Mouse (Mus musculus) liver, embryonic 16.5 days (tissue): ENCODE measurements at regions not wholly inside any gene's neighbourhood (a gene's known extent, or its start where the extent isn't known, plus 50 kb on each side); places are given as distances from the start of the nearest gene placed in this dataset.

Experiments used
- ATAC-seq: fragments of 200-750 bp; cut with Nextera tagmentation; 2 replicates; pipeline ENCODE4 v1.8.0; 2017; ENCODE audit warnings: low read depth, mild to moderate bottlenecking, moderate number of reproducible peaks, moderate library complexity
- H3K27ac ChIP-seq: fragments of 300-500 bp; sonication (generic); 2 replicates; pipeline ENCODE4 v1.5.1; 2014; ENCODE audit warnings: mild to moderate bottlenecking, low read length
- H3K27me3 ChIP-seq: fragments of 300-500 bp; sonication (generic); 2 replicates; pipeline ENCODE4 v1.6.1; 2014; ENCODE audit warnings: low read depth, low read length, mixed read lengths; ENCODE audit not compliant: control insufficient read depth, insufficient read depth
- H3K36me3 ChIP-seq: fragments of 300-500 bp; sonication (generic); 2 replicates; pipeline ENCODE4 v1.6.1; 2014; ENCODE audit warnings: mild to moderate bottlenecking; ENCODE audit not compliant: control insufficient read depth, insufficient read depth
- H3K4me1 ChIP-seq: fragments of 300-500 bp; sonication (generic); 2 replicates; pipeline ENCODE4 v1.6.1; 2014; ENCODE audit warnings: low read depth, low read length, mixed read lengths; ENCODE audit not compliant: control insufficient read depth
- H3K4me2 ChIP-seq: fragments of 300-500 bp; sonication (generic); 2 replicates; pipeline ENCODE4 v1.6.1; 2014; ENCODE audit warnings: low read depth, low read length, mixed read lengths
- H3K4me3 ChIP-seq: fragments of 300-500 bp; sonication (generic); 2 replicates; pipeline ENCODE4 v1.5.1; 2014; ENCODE audit warnings: low read depth, mild to moderate bottlenecking, low read length
- H3K9ac ChIP-seq: fragments of 300-500 bp; sonication (generic); 2 replicates; pipeline ENCODE4 v1.6.1; 2014; ENCODE audit warnings: low read depth, low read length
- H3K9me3 ChIP-seq: fragments of 300-500 bp; sonication (generic); replicated peaks from 2 replicates; pipeline ENCODE4 v1.6.1; 2016; ENCODE audit warnings: low read length; ENCODE audit not compliant: control insufficient read depth
- WGBS: fragments of 180-500 bp; shearing (Covaris S2); extraction: QIAGEN DNeasy Blood & Tissue Kit; methylation state at CpG from one replicate; pipeline ENCODE4 v1.1.7; 2014; ENCODE audit not compliant: insufficient replicate concordance; 5-methylcytosine and 5-hydroxymethylcytosine counted together

DNA sequence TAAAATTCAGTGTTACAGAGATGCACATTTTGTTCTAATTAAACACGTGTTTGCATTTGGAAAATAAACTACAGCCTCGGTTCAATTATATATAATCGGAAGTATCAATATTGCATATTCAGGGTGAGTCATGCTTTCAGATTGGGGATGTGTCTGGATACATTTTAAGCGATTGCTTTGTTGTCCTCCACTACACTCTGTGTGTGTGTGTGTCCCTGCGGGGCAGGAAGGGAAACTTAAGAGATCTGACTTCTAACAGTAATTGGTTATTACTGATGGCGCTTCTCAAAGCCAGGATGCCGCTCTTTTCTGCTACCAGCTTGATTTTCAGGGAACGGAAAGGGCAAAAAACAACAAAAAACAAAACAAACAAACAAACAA, 409.3 kb downstream of the Rnd3 start:
- no peak overlapping the region for H3K4me3 ChIP-seq
- H3K4me1 ChIP-seq: no peaks in the 10 kb centered on the region
- no peak overlapping the region for H3K27ac ChIP-seq
- H3K9ac ChIP-seq: no peak overlapping the region
- no peaks in the 10 kb centered on the region for H3K9me3 ChIP-seq
- H3K27me3 ChIP-seq: no peaks in the 10 kb centered on the region
- H3K36me3 ChIP-seq: no peaks in the 10 kb centered on the region
- H3K4me2 ChIP-seq: no peak overlapping the region
- 76% methylated on average over 8 of the region's 8 CpGs for WGBS
- ATAC-seq: no peak

DNA sequence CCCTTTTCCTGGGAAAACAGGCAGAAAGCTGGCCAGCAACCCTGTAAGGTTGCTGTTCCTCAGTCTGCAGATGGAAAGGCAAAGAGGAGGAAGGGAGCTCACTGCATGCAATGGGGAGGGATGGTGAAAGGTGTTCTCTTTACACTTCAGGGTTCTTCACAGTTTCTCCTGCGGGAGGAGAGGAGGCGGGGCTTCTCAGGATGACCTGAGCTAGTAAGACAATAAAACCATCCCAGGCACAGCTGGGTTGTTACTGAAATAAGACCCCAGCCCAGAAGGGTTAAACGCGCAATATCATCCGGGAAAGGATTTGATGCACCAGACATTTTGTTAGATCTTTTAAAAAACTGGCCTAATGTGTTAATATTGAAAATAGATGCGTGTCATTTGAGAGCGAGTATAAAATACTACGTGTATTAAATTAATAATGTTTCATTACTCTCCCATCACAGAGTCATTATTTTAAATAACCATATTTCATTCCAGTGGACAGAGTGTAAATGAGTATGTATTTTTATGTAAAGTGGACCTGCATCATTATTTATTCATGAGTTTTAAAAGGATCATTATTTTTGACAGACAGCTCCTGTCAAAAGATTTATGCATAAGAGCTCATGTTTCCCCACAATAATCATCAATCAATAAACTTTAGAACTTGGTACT, 409.8 kb downstream of the Rnd3 start:
- no peak overlapping the region for H3K4me3 ChIP-seq
- H3K27me3 ChIP-seq: no peaks in the 10 kb centered on the region
- no peak for ATAC-seq
- H3K27ac ChIP-seq: no peak overlapping the region
- H3K9me3 ChIP-seq: no peaks in the 10 kb centered on the region
- 66% methylated on average over 8 of the region's 8 CpGs for WGBS
- no peaks in the 10 kb centered on the region for H3K36me3 ChIP-seq
- H3K4me1 ChIP-seq: no peaks in the 10 kb centered on the region
- H3K9ac ChIP-seq: no peak overlapping the region
- no peak overlapping the region for H3K4me2 ChIP-seq

DNA sequence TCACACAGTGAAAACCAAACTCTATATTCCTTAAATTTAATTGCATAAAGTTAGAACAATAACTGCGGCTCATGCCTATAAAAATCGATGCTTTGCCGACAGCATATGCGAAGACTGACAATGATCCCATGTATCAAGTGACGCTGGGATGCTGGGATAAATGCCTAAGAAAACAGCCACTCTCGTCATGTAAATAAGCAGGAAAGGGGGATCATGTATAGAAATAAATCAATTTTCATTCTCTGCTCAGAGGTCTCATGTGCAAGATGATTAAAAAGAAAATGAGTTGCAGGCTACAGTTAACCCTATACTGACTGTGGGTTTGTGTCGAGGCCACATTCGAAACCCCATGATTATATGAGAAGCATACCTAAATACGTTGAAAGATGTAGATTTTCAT, 411.2 kb downstream of the Rnd3 start:
- Histone ChIP-seq H3K9me3 (no peaks in the 10 kb centered on the region), H3K27me3 (no peaks in the 10 kb centered on the region), H3K4me3 (no peak overlapping the region), H3K27ac (no peak overlapping the region), H3K9ac (no peak overlapping the region), H3K4me2 (no peak overlapping the region), H3K4me1 (no peaks in the 10 kb centered on the region), H3K36me3 (no peaks in the 10 kb centered on the region)
- no peak for ATAC-seq
- WGBS: 73% methylated on average over 9 of the region's 9 CpGs

DNA sequence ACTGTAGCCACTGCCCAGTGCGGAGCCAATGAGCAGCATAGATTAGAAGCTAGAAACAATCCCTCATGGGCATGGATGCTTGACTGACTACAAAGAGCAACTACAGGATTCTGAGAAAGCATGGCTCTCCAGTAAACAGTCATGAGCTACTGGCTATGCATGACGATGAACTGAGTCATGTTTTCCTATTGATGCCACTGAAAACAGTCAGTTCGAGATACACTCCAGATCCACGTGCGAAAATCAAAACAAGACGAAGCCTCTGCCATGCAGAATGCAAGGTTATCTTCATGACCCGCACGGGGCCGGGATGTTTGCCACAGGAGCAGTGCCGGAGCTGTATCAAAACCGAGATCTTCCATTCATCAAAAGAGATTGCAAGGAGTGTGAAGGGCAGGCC, 413.9 kb downstream of the Rnd3 start:
- no peaks in the 10 kb centered on the region for H3K36me3 ChIP-seq
- no peak overlapping the region for H3K4me3 ChIP-seq
- no peak for ATAC-seq
- no peaks in the 10 kb centered on the region for H3K27me3 ChIP-seq
- 72% methylated on average over 11 of the region's 11 CpGs for WGBS
- H3K4me1 ChIP-seq: no peaks in the 10 kb centered on the region
- H3K9ac ChIP-seq: no peak overlapping the region
- H3K4me2 ChIP-seq: no peak overlapping the region
- no peak overlapping the region for H3K27ac ChIP-seq
- H3K9me3 ChIP-seq: no peaks in the 10 kb centered on the region

DNA sequence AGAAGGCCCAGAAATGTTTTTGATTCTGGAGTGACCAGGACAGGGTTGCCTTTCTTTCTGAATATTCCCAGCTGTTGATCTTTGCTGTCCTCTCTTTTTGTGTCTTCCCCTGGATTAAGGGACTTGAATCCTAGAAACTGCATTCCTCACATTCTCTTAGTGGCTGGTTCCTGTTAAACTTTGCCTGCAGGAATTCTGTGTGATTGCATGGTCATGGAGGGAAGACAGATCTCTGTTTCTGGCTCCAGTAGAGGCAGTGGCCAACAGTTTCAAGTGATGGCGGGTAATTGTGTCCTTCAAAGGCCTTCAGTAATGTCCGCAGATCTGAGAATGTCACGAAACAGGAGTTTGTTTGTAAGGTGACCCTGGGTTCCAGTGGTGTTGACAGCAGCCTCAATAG, 410.1 kb upstream of the Mmadhc start:
- Histone ChIP-seq H3K4me3 (no peak overlapping the region), H3K9me3 (no peaks in the 10 kb centered on the region), H3K9ac (no peak overlapping the region), H3K4me1 (no peaks in the 10 kb centered on the region), H3K36me3 (no peaks in the 10 kb centered on the region), H3K27me3 (no peaks in the 10 kb centered on the region), H3K27ac (no peak overlapping the region), H3K4me2 (no peak overlapping the region)
- ATAC-seq: no peak
- whole genome bisulfite sequencing: 53% methylated on average over 3 of the region's 3 CpGs

DNA sequence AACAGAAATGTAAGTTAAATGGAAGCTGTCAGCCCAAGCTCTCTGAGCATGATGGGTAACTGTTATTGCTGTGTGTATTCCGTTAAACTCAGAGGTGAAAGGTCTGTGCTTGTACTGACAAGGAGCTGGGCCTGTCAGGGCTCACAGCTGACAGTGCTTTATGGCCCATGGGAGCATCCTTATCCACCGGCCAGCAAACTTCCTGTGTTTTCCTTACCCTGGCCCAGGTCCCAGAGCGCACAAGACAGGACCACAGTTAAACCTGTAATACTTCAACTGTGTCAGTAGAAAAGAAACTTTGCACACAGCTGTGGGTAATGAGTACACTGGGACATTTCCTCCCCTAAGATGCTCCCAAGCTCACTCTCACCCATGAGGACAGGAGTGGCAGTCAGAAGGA, 407.7 kb upstream of the Mmadhc start:
- H3K4me1 ChIP-seq: no peaks in the 10 kb centered on the region
- H3K9ac ChIP-seq: no peak overlapping the region
- no peak overlapping the region for H3K4me3 ChIP-seq
- H3K9me3 ChIP-seq: no peaks in the 10 kb centered on the region
- H3K27me3 ChIP-seq: no peaks in the 10 kb centered on the region
- H3K27ac ChIP-seq: no peak overlapping the region
- no peaks in the 10 kb centered on the region for H3K36me3 ChIP-seq
- H3K4me2 ChIP-seq: no peak overlapping the region
- no peak for ATAC-seq
- 44% methylated on average over 3 of the region's 3 CpGs for WGBS

DNA sequence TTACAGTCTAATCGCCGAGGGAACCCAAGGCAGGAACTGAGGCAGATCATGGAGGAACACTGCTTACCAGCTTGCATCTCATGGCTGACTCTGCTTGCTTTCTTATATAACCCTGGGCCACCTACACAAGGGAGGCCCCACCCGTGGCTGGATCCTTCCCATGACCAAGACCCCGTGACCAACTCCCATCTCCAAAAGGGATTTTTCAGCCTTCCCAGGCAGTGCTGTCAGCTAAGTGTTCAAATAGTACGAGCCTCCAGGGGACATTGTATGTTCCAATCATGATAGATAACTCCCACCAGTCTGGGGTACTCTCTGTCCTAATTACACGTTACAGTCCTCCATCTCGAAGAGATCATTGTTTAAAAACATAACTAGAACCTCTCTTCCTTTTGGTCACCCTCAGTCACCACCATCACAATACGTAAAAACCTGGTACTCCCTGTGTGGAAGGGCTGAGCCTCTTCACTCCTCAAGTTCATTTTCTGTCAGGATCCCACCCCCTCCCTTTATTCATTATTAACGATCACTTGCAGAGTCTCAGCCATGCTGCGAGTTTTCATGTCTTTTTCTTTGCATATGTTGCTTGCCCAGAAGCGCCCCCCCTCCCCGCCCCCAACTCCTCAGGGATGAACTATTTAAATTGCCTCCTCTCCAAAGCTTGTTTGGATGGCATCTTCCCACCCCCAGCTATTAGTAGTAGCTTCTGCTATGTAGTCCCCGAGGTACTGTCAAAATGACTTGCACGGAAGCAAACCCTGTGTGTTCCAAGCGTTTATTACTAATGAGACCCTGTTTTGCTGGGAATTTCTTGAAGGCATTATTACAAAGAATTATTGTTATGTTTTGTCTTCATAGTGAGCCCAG, 406.2 kb upstream of the Mmadhc start:
- Histone ChIP-seq H3K4me2 (no peak overlapping the region), H3K4me1 (no peaks in the 10 kb centered on the region), H3K9me3 (no peaks in the 10 kb centered on the region), H3K4me3 (no peak overlapping the region), H3K9ac (no peak overlapping the region), H3K27me3 (no peaks in the 10 kb centered on the region), H3K27ac (no peak overlapping the region), H3K36me3 (no peaks in the 10 kb centered on the region)
- 73% methylated on average over 15 of the region's 15 CpGs for WGBS
- no peak for ATAC-seq

DNA sequence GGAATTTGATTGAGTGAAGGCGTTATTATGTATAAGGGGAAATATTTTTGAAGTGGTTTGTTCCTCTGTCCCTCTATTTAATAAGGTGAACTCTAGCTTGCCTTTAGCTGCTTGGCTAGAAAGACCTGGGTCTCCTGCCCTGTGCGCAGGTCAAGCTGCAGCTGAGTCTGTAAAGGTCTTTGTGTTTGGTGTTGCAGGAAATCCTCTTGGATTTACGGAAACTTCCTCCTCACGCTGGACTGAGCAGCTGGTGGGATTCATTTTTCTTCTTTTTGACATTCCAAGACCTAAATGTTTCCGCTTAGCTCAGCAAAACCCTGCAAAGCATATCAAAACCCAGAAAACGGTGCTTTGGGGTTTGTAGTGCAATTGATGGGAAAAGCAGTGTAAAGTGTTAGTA, 402.2 kb upstream of the Mmadhc start:
- ATAC-seq: no peak
- Histone ChIP-seq H3K9ac (no peak overlapping the region), H3K9me3 (no peaks in the 10 kb centered on the region), H3K4me1 (no peaks in the 10 kb centered on the region), H3K36me3 (no peaks in the 10 kb centered on the region), H3K27me3 (no peaks in the 10 kb centered on the region), H3K27ac (no peak overlapping the region), H3K4me3 (no peak overlapping the region), H3K4me2 (no peak overlapping the region)
- 38% methylated on average over 6 of the region's 6 CpGs for WGBS

DNA sequence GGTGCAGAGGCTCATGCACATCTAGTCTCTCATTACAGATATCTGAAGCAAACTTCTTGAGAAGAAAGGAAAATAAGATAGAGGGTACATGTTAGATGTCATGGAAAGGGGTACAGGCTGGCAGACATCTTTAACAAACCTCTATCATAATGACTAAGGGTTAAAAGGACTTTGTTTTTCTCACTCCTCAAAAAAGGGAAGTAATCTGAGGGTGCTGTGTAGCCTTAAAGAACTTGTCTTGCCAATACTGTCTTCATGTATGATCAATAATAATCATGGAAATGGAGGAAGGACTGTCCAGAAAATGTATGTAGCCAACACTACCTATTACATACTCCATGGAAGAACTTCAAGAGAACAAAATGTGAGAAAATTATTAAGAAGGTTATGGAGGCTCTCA, 400.0 kb upstream of the Mmadhc start:
- H3K27ac ChIP-seq: no peak overlapping the region
- H3K4me2 ChIP-seq: no peak overlapping the region
- H3K4me3 ChIP-seq: no peak overlapping the region
- no peak for ATAC-seq
- no peaks in the 10 kb centered on the region for H3K9me3 ChIP-seq
- no peak overlapping the region for H3K9ac ChIP-seq
- H3K4me1 ChIP-seq: no peaks in the 10 kb centered on the region
- no peaks in the 10 kb centered on the region for H3K27me3 ChIP-seq
- no peaks in the 10 kb centered on the region for H3K36me3 ChIP-seq
